Mouse (Mus musculus) MEL (cell line): ENCODE measurements around the gene Rae1. TPM values are rescaled to one million over a fixed set of nuclear protein-coding genes. Genes with fewer than 3 reads are reported as not detected.

Experiments
- DNase-seq: peaks from one replicate; pipeline ENCODE4 v3.0.0; 2011; ENCODE audit warnings: low read depth, low spot score
- H3K27ac ChIP-seq: 2 replicates; pipeline ENCODE4 v1.5.1; 2012; ENCODE audit warnings: low read depth, mild to moderate bottlenecking, control low read depth, low read length, moderate library complexity; ENCODE audit not compliant: control insufficient read depth
- H3K27me3 ChIP-seq, 2 experiments: fragments of 150-350 bp in 1 of 2; sonication (generic) in 1 of 2; 2 replicates each; pipeline ENCODE4 v1.6.1; 2012; ENCODE audit warnings: low read length in 2 of 2, mild to moderate bottlenecking in 2 of 2, improper control_type of control experiment in 1 of 2, moderate library complexity in 1 of 2; ENCODE audit not compliant: insufficient read depth in 2 of 2, control insufficient read depth in 1 of 2
- H3K36me3 ChIP-seq, 2 experiments: 2 replicates each; pipeline ENCODE4 v1.6.1; 2012 to 2014; ENCODE audit warnings: low read length in 2 of 2, improper control_type of control experiment in 1 of 2, inconsistent platforms in 1 of 2, mild to moderate bottlenecking in 1 of 2; ENCODE audit not compliant: insufficient read depth in 2 of 2, control insufficient read depth in 1 of 2
- H3K4me1 ChIP-seq, 2 experiments: fragments of 150-350 bp in 1 of 2; sonication (generic) in 1 of 2; 2 replicates each; pipeline ENCODE4 v1.6.1; 2012; ENCODE audit warnings: low read length in 2 of 2, improper control_type of control experiment in 1 of 2, mild to moderate bottlenecking in 1 of 2; ENCODE audit not compliant: insufficient read depth in 2 of 2, control insufficient read depth in 1 of 2
- H3K4me3 ChIP-seq, 2 experiments: fragments of 150-350 bp in 1 of 2; sonication (generic) in 1 of 2; 2 replicates each; pipeline ENCODE4 v1.5.1; 2012; ENCODE audit warnings: low read depth in 2 of 2, low read length in 2 of 2, mild to moderate bottlenecking in 2 of 2, moderate library complexity in 2 of 2, control low read depth in 1 of 2, improper control_type of control experiment in 1 of 2; ENCODE audit not compliant: control insufficient read depth in 1 of 2, insufficient read depth in 1 of 2
- H3K79me2 ChIP-seq: 2 replicates; pipeline ENCODE4 v1.6.1; 2012; ENCODE audit warnings: mild to moderate bottlenecking, low read length, moderate library complexity; ENCODE audit not compliant: control insufficient read depth, poor library complexity, insufficient read depth
- H3K9ac ChIP-seq: 2 replicates; pipeline ENCODE4 v1.6.1; 2012; ENCODE audit warnings: low read depth, mild to moderate bottlenecking, control low read depth, low read length, moderate library complexity; ENCODE audit not compliant: control insufficient read depth, poor library complexity, severe bottlenecking
- H3K9me3 ChIP-seq: fragments of 150-350 bp; sonication (generic); replicated peaks from 2 replicates; pipeline ENCODE4 v1.6.1; 2012; ENCODE audit warnings: mild to moderate bottlenecking, low read length, improper control_type of control experiment, moderate library complexity; ENCODE audit not compliant: insufficient read depth
- CHD1 ChIP-seq: IDR thresholded peaks from 2 replicates; pipeline ENCODE4 v1.6.1; 2012; ENCODE audit warnings: low read depth, mild to moderate bottlenecking, inconsistent platforms, low read length, improper control_type of control experiment
- CHD2 ChIP-seq: IDR thresholded peaks from 2 replicates; pipeline ENCODE4 v1.6.1; 2011; ENCODE audit warnings: low read length, improper control_type of control experiment
- EP300 ChIP-seq, 2 experiments: IDR thresholded peaks; 2 replicates each; pipeline ENCODE4 v1.6.1; 2011; ENCODE audit warnings: improper control_type of control experiment in 2 of 2, low read length in 2 of 2, low read depth in 1 of 2, mild to moderate bottlenecking in 1 of 2
- ETS1 ChIP-seq: IDR thresholded peaks from 2 replicates; pipeline ENCODE4 v1.6.1; 2012; ENCODE audit warnings: low read depth, mild to moderate bottlenecking, inconsistent platforms, low read length, improper control_type of control experiment, moderate library complexity
- JUND ChIP-seq: IDR thresholded peaks from 2 replicates; pipeline ENCODE4 v1.6.1; 2011; ENCODE audit warnings: low read depth, mild to moderate bottlenecking, improper control_type of control experiment, low read length
- MAX ChIP-seq: IDR thresholded peaks from 2 replicates; pipeline ENCODE4 v1.6.1; 2011; ENCODE audit warnings: low read length, improper control_type of control experiment
- MEF2A ChIP-seq: IDR thresholded peaks from 2 replicates; pipeline ENCODE4 v1.6.1; 2014; ENCODE audit warnings: low read depth, mild to moderate bottlenecking, inconsistent platforms, low read length, improper control_type of control experiment; ENCODE audit not compliant: poor library complexity, insufficient replicate concordance, severe bottlenecking; ENCODE audit errors: extremely low read depth
- MXI1 ChIP-seq: IDR thresholded peaks from 2 replicates; pipeline ENCODE4 v1.6.1; 2011; ENCODE audit warnings: mild to moderate bottlenecking, low read depth, low read length, improper control_type of control experiment
- MYC ChIP-seq: IDR thresholded peaks from 2 replicates; pipeline ENCODE4 v1.6.1; 2011; ENCODE audit warnings: low read depth, mild to moderate bottlenecking, low read length, improper control_type of control experiment, moderate library complexity
- NELFE ChIP-seq: IDR thresholded peaks from 2 replicates; pipeline ENCODE4 v1.6.1; 2011; ENCODE audit warnings: low read depth, low read length, improper control_type of control experiment
- RAD21 ChIP-seq: IDR thresholded peaks from 2 replicates; pipeline ENCODE4 v1.6.1; 2011; ENCODE audit warnings: mild to moderate bottlenecking, low read depth, low read length, improper control_type of control experiment
- TBP ChIP-seq: IDR thresholded peaks from 2 replicates; pipeline ENCODE4 v1.8.0; 2011; ENCODE audit warnings: low read depth, low read length, improper control_type of control experiment
- UBTF ChIP-seq: IDR thresholded peaks from 2 replicates; pipeline ENCODE4 v1.6.1; 2012; ENCODE audit warnings: low read depth, mild to moderate bottlenecking, inconsistent platforms, low read length, improper control_type of control experiment, moderate library complexity, borderline replicate concordance; ENCODE audit not compliant: insufficient read depth
- USF1 ChIP-seq: IDR thresholded peaks from 2 replicates; pipeline ENCODE4 v1.6.1; 2014; ENCODE audit warnings: low read depth, mild to moderate bottlenecking, inconsistent platforms, low read length, improper control_type of control experiment, moderate library complexity
- USF2 ChIP-seq, 2 experiments: IDR thresholded peaks; 2 replicates each; pipeline ENCODE4 v1.6.1; 2011 to 2012; ENCODE audit warnings: improper control_type of control experiment in 2 of 2, low read length in 2 of 2, borderline replicate concordance in 1 of 2, inconsistent platforms in 1 of 2, low read depth in 1 of 2, mild to moderate bottlenecking in 1 of 2; ENCODE audit not compliant: insufficient read depth in 1 of 2
- polyA plus RNA-seq, 2 experiments: library from polyadenylated mRNA; stranded (reverse) in 1 of 2; unstranded in 1 of 2; fragments of >175 nt in 1 of 2; fragments of >200 nt in 1 of 2; gene quantifications; 2 replicates each; pipeline versions ENCODE4 v1.2.1 to v1.2.4; 2012; ENCODE audit warnings: low replicate concordance in 2 of 2, low read depth in 1 of 2; ENCODE audit not compliant: insufficient read length in 2 of 2, insufficient read depth in 1 of 2, missing spikeins in 1 of 2
- total RNA-seq: library from RNA; depleted of rRNA; stranded (reverse); fragments of 300-350 nt; gene quantifications from 2 replicates; pipeline ENCODE4 v1.2.3, GENCODE M21; 2012

The Rae1 gene
- total and polyA plus RNA-seq, 3 experiments, result 156 to 172 TPM; not detected in 1

- TF ChIP-seq USF2 (IDR thresholded peaks at IDR 0.05; ENCODE audit: borderline replicate concordance in 1 of 2, insufficient read depth in 1 of 2, low read depth in 1 of 2, low read length in 2 of 2) (no peak), MYC (no peak), JUND (no peak)
Measured at GRCm38 (mm10) chr2:173017940-173018339, 18.0 kb downstream of the Rae1 start (continued).

GRCm38 (mm10) chr2:173018618-173019017, 18.7 kb downstream of the Rae1 start:
- DNase-seq, result peak; percentile 44
- peak overlapping the region; percentile 55 for H3K27ac ChIP-seq
- H3K4me1 ChIP-seq, result peaks cover 10 to 32% of the 10 kb centered on the region in 2 experiments
- peak overlapping the region; percentile 69 for H3K9ac ChIP-seq
- TF ChIP-seq MYC (no peak), ETS1 (no peak), RAD21 (no peak), MXI1 (no peak), UBTF (no peak), CHD1 (no peak), TBP (no peak), EP300 (IDR thresholded peaks at IDR 0.05; ENCODE audit: low read depth in 1 of 2, low read length in 2 of 2) (no peak), NELFE (no peak), MEF2A (no peak)
- no peaks in the 10 kb centered on the region for H3K27me3 ChIP-seq
- H3K4me3 ChIP-seq, result peak overlapping the region; percentile 31 to 48
- peaks cover 20% of the 10 kb centered on the region for H3K79me2 ChIP-seq
- H3K36me3 ChIP-seq, result peaks cover 0 to 23% of the 10 kb centered on the region in 2 experiments; a peak in 3 of 4 replicates
- no peaks in the 10 kb centered on the region for H3K9me3 ChIP-seq

GRCm38 (mm10) chr2:173019322-173019721, 19.4 kb downstream of the Rae1 start:
- H3K9ac ChIP-seq, result peak overlapping the region; percentile 69
- peak; percentile 78 for DNase-seq
- peak overlapping the region; percentile 48 to 53 for H3K4me3 ChIP-seq
- H3K36me3 ChIP-seq, result peaks cover 0 to 30% of the 10 kb centered on the region in 2 experiments; a peak in 3 of 4 replicates
- H3K4me1 ChIP-seq, result peaks cover 13 to 38% of the 10 kb centered on the region in 2 experiments
- peak overlapping the region; percentile 55 for H3K27ac ChIP-seq
- H3K79me2 ChIP-seq, result peaks cover 26% of the 10 kb centered on the region
- no peaks in the 10 kb centered on the region for H3K9me3 ChIP-seq
- H3K27me3 ChIP-seq, result no peaks in the 10 kb centered on the region
- peak; percentile 29; the same call in 1 of the 2 replicates for TF ChIP-seq USF1
- TF ChIP-seq MAX, result peak; percentile 18; the same call in 1 of the 2 replicates
- no peak for TF ChIP-seq CHD2
- no peak for TF ChIP-seq TBP
- TF ChIP-seq USF2 (IDR thresholded peaks at IDR 0.05; ENCODE audit: borderline replicate concordance in 1 of 2, insufficient read depth in 1 of 2, low read depth in 1 of 2, low read length in 2 of 2), result no peak
- no peak for TF ChIP-seq CHD1
